Mouse (Mus musculus) MN1 (cell line): Measurements from ENCODE around the gene Ric8b.

ENCODE experiments used
- DNase-seq: peaks from one replicate; pipeline ENCODE4 v3.0.0-alpha.2; 2016; ENCODE audit warnings: low spot score

Ric8b gene

DNA sequence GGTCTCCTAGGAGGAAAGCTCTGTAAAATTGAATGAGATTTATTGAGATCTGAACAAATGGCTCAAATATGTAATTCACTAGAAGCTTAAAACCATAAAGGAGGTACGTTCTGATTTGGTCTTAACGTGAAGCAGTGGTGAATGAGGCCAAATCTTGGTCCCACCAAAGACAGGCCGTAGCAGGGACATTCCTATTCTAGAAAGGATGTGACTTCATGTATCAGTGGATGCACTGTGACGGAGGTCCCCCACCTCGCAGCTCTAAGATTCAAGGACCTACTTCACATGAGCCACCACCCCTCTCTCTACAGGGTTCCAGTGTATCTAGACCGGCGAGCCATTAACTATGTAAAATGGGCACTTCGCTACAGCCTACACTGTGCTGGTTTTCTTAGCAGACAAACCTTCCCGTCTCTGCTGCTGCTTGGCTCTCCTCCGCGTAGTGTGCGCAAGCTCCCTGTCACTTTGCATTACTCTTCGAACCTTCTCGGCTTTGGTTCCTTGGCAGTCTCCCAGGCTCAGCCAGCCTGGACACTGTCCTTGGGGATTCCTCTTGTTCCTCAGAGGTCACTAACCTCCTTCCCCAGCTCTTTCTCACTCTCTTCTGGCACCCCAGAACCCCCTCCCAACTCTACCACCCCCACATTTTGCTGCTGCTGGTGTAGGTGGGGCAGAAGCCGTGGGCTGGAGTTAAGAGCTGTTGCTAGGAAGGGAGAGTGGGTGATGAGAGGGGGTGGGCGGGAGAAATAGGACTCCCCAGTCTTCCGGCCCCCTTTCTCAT, 8.2 kb upstream of the Ric8b start:
- DNase-seq, result no peak

GRCm38 (mm10) chr10:84910194-84910593, 7.2 kb upstream of the Ric8b start:
- no peak for DNase-seq

DNA sequence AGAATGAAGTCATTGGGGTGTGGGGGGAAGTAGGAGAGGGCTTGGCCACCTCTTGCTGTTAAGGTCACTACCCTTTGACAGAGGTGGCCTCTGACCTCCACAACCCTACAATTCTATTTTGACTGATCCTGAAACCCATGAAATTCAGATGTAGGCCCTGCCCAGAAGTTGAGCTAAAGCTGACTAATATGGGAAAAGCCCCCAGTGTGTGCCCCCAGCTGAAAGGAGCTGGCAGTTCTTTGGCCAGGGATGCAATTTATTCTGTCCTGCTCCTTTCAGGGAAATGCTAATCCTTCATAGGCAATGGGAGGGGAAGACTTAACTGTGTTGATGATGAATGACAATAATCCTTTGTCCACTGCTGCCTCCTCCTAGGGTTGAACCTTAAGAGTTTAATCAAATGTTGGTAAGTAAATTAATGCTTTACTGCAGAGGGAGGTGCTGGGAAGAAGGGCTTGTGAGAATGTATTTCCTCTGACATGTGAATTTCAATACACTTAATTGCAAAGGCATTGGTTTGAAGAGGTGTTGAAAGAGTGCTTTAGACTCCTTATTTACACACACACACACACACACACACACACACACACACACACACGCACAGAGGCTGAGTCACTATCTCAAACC, 6.5 kb upstream of the Ric8b start:
- no peak for DNase-seq

DNA sequence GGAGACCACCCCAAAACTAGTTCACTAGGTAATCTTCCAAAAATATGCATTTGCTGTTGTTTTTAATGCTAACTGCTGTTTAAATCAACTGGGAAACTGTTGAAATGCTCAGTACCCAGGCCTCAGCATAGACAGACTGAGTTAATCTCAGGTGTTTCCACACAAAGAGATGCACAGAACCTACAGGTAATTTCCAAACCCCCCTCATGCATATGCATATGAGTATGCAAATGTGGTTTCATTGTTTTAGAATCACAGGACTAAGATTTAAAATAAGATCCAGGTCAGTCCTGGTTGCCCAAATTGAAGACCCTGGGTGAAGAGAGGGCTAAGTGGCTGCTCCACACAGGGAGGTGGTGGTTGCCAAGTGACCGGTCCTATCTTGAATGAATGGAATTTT, 4.3 kb upstream of the Ric8b start:
- no peak for DNase-seq

- no peak for DNase-seq
These were observed 1.9 kb upstream of the Ric8b start for GRCm38 (mm10) chr10:84915476-84915875.

GRCm38 (mm10) chr10:84917731-84918095, 297 bp downstream of the Ric8b start:
- DNase-seq, result no peak

- DNase-seq, result no peak
These were observed 8.9 kb downstream of the Ric8b start for GRCm38 (mm10) chr10:84926336-84926735.

- DNase-seq, result no peak
These were observed 9.5 kb downstream of the Ric8b start for GRCm38 (mm10) chr10:84926885-84927284.

DNA sequence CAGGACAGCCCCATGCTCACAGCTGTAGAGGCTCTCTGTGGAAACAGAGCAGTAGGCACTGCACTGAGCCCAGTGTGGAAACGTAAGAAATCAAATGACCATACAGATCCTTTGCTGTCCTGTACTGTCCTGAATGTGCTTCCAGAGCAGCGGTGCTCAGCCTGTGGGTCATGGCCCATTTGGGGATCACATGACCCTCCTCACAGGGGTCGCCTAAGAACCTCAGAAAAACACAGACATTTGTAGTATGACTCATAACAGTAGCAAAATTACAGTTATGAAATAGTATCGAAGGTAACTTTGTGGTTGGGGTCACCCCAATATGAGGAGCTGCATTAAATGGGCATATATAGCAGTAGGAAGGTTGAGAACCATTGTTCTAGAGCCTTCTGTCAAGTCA, 11.0 kb downstream of the Ric8b start:
- DNase-seq, result no peak

DNA sequence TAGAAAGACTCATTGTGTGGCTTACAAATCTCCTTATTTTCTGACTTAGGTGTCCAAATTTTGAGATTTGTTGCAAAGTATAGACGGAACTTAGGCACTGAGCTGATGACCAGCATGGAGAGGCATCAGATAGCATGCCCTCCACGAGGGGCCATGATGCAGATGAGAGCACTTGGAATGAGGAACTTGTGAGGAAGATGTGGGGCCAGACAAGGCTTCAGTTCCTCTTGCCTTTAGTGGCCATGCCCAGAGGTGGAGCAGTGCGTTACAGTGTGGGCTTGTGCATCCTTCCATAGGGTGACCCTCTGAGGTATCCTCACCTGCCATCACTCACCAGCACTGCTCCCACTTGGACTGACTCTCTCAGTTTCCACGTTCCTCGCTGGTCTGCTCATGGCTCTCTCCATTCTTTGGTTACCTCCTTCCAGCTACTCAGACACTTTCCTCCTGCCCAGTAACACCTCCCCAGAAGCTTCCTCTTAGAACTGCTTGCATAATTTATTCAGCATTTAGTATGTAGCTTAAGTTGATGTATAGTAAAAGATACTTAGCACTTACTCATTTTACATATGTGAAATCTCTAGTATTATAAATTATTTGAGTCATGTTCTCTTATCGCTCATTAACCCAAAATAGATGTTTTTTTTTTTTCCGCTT, 18.3 kb downstream of the Ric8b start:
- no peak for DNase-seq

DNA sequence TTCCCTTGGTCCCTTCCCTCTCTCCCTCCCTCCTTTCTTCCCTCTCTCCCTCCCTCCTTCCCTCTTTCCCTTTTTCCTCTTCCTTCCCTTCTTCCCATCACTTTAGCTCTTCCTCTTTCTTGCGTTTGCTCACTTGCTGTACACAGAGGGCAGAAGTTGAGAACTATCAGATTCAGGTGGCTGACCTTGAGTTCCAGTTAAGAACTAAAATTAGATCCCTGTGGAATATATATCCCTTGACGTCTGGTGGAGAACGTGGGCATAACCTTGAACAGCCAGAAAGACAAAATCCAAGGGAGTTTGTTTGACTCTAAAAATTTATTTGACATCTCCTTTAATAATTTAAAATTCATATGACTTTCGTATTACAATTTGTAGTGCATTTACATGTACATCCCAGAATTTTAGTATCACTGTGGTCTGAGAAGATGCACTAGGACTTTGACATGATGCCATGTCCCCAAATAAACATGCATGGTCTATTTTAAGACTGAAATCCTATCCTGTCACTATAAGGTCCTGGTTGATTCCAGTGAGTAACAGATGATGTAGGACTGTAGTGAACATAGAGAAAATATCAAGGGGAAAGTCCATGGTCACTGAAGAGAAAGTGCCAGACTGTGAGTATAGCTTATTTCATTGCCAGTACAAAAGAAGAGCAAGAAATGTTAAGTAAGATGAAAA, 19.6 kb downstream of the Ric8b start:
- DNase-seq, result no peak

GRCm38 (mm10) chr10:84938094-84938820, 20.8 kb downstream of the Ric8b start:
- DNase-seq, result no peak

DNA sequence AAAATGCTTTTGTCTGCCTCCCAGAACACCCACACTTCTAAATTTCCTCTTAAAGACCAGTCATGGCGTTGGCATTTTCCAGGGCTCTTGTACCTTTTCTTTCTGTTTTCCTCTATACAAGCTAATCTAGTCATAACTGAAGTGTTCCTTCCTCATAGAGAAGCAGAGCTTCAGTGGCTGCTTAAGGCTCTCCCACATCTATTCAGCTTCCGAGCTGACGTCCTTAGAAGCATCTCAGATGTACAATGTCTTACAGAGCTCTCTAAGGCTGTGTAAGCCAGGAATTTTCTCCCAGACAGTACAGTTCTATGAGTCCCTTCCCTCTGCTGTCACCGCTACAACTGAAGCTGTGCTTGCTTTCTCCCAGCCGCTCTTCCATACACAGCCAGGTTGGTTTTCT, 21.5 kb downstream of the Ric8b start:
- no peak for DNase-seq

GRCm38 (mm10) chr10:84940356-84940755, 22.9 kb downstream of the Ric8b start:
- no peak for DNase-seq

GRCm38 (mm10) chr10:84945692-84946091, 28.3 kb downstream of the Ric8b start:
- DNase-seq, result no peak

GRCm38 (mm10) chr10:84948970-84949683, 31.7 kb downstream of the Ric8b start:
- DNase-seq, result no peak

GRCm38 (mm10) chr10:84949684-84950010, 32.2 kb downstream of the Ric8b start:
- DNase-seq, result no peak

GRCm38 (mm10) chr10:84950384-84950783, 33.0 kb downstream of the Ric8b start:
- no peak for DNase-seq

GRCm38 (mm10) chr10:84954236-84954635, 36.8 kb downstream of the Ric8b start:
- DNase-seq, result no peak

DNA sequence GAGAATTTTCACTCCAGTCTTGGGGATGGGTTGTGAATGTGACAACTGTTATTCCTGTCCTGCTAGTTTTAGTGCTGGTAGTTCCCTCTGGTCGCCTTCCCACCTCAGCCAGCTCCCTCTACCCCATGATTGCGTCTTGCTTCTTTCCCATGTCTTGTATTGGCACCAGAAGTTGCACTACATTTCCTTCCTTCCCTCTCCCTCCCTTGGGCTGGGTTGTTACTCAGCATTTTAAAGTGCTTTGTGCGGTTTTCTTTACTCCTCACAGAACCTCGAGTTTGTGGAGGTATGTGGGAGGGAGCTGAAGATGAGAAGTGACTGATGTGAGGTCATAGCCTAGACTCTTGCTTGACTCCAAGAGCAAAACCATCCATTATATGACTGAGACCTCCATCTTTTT, 38.8 kb downstream of the Ric8b start:
- no peak for DNase-seq

DNA sequence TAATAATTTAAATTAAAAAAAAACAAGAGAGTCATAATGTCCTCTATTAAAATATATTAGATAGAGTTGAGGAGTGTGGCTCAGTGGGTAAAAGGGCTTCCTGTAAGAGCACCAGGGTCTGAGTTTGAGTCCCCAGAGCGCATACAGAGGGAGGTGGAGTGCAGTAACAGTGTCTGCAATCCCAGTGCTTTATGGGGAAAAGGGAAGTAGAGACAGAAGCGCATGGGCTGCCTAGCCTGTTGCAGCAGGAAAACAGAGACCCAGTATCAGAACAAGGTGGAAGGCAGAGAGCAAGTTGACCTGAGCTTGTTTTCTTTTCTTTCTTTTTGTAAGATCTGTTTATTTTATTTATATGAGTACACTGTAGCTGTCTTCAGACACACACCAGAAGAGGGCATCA, 41.2 kb downstream of the Ric8b start:
- DNase-seq, result no peak
